Mouse (Mus musculus) urinary bladder, postnatal 36 days (tissue): ENCODE measurements around the gene Qtrt2.

Source experiments
- DNase-seq, 2 experiments: peaks; one replicate each; pipeline ENCODE4 v3.0.0; 2022; ENCODE audit warnings: low spot score in 2 of 2, mixed read lengths in 1 of 2

Qtrt2 gene

DNA sequence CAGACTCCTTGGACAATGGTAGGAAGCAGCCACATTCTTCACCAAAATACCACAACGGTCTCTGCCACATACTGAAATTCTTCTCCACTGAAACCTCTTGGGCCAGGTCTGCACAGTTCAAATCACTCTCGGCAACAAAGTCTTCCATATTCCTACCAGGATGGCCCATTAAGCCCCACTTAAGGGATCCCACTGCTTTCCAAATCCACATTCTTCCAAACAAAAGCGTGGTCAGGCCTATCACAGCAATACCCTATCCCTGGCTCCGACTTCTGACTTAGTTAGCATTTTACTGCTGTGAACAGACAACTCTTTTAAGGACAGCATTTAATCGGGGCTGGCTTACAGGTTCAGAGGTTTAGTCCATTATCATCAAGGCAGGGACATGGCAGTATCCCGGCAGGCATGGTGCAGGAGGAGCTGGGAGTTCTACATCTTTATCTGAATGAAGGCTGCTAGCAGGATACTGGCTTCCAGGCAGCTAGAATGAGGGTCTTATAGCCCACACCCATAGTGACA is at the start of gene Qtrt2:
TSS of gene Qtrt2 (minus strand) at position 469 of the 519 bp plus-strand sequence.
- DNase-seq, result no peak

DNA sequence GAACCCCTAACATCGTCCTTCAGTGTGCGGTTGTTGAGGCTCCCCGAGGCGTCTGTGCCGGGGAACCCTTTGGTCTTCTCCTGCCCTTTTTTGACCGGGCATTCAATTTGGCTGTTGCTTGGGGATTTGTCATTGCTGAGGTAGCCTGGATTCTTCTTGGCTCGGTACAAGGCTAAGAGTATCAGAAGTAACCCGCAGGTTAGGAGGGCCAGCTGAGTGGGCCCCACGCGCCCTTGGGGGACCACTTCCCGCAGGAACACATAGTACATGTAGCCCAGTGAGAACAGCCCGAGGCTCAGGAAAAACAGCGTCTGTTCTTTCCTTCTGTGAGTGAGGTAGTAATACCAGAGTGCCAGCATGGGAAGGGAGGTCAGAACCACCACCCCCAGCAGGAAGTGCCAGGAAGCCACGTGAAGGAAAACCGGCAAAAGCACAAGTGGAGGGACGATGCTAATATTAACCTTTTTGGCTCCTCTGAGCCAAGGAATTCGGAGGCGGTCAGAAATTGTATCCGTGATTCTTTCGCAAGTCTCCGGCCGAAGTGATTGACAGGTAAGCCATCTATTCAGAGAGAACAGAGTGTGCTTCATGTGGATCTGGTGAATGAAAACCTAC is 47.1 kb upstream of the Qtrt2 start:
- no peak for DNase-seq

DNA sequence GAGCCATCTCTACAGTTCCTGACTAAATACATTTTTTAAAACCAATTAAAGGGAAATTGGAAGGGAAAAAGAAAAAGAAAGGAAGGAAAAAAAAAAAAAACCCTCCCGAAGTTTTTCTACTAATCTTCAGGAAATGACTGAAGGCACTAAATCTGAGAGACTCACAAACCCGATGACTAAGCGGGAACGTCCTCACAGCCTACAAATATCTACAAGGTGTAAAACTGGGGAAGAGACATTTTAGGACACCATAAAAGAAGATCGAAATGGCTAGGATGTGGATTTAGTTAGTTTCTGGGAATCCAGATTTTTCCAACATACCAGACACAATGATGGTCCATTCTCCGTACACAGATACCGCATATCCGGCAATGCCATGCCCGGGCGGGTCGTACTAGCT is 46.5 kb upstream of the Qtrt2 start:
- DNase-seq, result no peak

DNA sequence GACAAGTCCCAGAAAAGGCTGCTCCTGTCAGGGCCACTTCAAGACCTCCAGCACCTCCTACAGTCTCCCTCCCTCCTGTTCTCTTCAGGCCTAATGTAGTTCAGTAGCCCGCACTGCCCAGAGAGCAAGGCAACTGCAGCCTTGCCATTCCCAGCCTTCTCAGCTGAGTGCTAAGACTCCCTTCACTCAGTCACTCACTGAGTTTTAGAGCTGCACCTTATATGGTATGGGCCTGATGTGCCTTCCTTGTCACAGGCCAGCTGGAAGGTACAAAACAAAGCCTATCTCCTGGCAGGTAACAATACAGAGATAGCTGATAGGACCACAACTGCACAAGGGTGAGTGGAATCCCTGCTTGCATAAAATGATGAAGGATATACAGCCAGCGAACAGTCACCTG is 45.8 kb upstream of the Qtrt2 start:
- no peak for DNase-seq

DNA sequence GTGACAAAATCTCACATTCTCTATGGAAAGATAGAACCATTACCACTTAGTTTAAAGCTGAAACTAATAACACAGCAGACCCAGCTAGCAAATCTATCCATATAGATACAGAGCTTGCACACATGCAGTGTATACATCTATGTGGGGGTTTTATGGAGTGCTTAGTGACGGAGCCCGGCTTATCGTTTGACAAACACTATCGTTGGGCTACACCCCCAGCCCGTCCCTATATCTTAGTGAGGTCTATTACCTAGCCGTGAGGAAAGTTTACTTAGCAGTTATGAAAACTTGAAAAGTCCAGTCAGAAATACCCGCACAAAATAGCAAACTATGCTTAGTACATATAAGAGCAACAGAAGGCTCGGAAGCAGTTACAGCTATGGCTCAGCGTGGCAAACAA is 45.1 kb upstream of the Qtrt2 start:
- no peak for DNase-seq

DNA sequence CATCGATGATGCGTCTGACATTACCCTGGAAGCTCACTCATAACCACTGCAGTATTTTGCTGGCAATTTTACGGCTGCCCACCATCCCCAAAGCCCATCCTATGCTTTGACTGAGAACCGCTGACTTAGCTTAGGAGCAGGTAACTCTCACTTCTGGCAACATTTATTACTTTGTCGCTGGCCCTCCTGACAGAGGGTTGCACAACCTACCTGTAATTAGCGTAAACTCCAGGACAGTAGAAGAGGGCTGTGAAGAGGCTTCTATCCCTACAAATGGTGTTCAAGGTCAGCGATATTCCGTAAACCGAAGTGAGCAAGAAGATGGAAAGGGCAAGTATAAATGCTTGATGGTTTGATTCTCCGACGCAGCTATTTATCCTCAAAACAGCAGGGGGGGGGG is 44.6 kb upstream of the Qtrt2 start:
- DNase-seq, result no peak

DNA sequence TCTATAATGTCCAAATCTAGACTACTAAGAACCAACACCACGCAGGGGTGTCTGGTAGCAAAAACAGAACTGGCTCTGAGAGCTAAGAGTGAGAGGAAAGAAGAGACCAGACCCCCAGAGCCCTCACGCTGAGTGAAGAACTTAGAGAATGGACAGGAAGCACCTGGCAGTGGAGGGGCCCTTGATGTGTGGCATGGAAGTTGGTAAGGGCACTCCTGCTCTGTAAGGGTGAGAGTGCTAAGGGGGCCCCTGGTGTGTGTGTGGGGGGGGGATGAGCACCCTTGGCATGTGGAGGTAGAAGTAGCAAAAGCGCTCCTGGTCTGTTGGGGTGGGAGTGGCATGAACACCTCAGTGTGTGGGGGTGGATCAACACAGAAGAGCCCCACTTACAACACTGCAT is 43.8 kb upstream of the Qtrt2 start:
- DNase-seq, result no peak

DNA sequence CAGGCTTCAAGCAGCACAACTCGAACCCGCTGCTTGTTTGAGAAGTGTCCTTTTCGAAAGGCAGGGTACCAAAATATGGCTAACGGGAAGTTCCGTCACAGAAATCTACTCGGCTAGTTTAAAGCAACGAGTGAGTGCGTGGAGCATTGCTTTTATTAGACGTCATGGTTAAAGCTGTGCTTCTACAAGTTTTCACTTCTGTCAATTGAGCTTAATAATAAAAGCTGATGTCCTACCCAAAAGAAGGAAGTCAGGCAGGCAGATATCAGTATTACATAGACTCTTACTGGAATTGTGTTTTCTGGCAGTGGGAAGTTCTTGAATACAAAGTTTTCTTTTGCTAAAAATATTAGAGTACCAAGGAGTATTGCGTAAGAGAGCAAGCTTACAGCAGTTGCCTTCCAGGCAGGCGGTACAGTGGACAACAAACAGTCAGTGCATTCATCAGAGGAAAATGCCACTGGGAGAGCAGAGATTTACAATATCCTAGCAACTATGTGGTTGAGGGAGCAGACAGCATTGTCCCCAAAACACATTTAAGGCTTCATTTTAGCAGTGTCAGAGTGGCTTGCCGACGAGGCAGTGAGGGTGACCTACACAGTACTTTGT is 39.3 kb upstream of the Qtrt2 start:
- no peak for DNase-seq

DNA sequence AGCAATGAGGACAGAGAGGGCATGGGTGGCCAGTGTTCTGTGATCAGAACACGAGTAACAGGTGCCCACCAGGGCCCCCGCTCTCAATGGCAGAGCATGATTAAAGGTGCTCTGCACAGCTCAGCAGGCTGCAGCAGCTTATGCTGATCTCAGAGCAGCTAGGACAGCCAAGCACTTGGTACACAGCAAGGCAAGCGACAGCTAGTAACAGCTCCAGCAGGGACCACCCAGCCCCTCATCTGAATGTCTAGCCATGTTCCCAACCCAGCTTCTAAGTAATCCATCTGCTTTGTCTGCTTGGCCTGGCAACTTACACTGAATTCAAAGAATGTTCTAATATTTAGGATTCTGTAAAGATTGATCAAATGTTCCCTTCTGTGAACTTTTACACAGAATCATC is 37.2 kb upstream of the Qtrt2 start:
- DNase-seq, result no peak

DNA sequence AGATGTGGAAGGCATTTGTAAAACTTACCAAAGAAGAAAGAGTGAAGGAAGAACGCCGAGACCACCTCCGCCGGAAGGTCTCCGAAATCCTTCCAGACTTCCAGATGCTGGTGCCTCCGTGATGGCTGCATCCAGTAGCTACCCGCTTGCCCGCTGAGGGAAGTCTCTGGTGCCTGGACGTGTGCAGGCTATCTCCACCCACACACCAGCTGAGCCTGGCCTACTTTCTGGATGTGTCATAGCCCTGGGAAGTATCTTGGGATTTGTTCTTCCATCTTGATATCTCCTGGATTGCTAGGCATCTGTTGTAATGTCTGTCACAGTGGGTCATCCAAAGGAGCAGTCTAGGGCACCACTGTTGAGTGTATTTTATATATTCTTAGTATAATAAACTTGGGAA is 36.7 kb upstream of the Qtrt2 start:
- no peak for DNase-seq

DNA sequence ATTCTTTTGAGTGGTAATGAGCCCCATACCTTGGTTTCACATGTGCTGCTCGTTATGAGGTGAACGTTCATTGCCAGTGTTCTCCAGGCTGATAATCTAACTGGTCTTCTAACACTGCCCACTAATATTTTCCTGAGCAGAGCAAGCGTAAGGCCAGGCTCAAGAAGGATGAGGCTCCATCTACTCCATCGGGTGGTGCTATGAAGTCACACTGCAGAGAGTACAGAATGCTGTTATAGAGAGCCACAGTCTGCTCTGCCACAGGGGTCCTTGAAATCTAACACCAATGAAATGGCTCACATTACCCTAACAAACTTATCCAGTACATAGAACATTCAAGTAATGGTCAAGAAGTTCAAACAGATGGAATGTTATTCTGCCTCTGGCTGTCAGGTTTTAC is 31.4 kb upstream of the Qtrt2 start:
- DNase-seq, result no peak

DNA sequence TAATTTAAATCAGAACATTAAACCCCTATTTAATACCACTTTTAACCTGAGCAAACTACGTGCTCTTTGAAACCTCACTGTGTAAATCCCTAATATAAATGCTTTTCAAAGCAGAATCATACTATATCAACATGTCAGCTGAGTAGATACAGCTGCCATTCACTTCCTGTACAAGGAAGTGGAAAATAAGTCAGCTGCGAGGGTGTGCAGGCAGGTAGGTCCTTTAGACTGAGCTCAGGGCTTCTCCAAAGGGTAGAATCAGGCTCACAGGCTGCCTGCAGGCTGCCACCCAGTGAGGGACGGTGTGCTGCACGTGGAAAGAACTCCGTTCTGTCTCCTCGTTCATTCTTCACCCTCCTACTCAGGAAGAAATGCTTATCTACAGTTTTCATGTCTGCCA is 28.3 kb upstream of the Qtrt2 start:
- DNase-seq, result no peak

DNA sequence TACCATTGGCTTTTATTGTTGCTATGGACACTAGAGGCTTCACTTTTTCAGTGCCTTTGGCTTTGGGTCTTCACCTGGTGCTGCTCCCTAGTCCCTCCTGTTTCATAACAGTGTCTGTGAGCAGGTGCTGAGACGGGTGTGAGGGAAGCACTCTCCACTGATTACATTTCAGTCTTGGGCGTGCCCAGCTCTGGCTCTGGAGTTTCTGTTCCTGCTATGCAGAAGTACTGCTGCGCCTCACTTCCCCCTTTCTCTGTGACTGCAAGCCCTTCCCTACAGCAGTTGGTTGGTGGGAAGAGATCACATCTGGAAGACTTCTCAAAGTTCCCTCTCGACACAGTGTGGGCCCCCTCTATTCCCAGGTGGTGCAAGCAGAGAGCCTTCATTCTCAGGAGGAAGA is 25.0 kb upstream of the Qtrt2 start:
- DNase-seq, result no peak

DNA sequence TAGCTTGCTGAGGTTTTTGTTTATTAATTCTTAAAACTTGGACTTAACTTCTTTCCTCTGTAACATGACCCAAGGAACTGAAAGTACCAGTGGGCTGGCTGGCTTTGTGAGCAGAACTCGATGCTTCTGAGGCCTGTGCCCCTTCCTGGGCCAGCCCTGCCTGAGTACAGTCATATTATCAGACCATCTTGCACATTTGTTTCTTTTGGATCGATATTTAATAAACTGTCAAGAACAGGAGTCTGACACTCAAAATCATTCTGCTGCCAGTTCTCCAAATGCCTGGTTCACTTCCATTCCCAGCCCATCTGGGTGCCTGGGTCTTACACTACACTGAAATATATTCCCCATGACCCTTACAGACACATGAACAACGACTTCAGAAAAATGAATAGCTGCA is 19.3 kb upstream of the Qtrt2 start:
- DNase-seq, result no peak

DNA sequence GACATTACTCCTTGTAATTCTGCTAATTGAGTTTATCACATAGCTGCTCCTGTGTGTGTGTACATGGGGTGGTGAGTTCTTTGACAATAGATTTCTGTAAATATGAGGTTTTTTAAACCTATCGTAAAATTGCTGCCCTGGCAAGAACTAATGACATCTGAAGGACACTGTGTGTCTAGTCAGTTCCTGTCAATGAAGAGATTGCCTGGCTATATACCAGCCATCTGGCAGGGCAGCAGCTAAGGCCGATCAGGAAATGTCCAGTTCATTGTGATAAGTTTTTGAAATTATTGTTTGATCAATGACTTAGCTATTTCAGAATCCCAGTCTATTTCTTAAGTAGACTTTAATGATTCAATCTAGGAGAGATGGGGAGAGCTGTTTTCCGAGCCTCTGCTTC is 18.7 kb upstream of the Qtrt2 start:
- DNase-seq, result no peak

DNA sequence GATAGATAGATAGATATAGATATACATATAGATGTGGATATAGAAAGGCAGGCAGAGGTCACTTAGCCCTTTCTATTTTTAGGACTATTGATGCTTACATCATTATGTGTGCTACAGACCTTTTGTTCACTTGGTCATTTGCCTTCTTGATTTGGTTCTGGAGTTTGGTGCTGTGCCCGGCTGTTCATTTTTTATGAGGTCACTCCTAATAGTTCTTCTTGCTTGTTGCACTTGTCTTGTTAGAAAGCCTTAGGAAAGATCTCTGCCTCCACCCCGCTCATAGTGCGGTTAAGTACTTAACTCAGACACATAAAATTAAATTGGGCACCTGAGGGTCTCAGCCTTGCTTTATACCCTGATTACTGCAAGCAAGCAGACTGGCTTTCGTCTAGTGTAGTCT is 14.2 kb upstream of the Qtrt2 start:
- DNase-seq, result peak in 1 of 2 experiments; percentile 23

DNA sequence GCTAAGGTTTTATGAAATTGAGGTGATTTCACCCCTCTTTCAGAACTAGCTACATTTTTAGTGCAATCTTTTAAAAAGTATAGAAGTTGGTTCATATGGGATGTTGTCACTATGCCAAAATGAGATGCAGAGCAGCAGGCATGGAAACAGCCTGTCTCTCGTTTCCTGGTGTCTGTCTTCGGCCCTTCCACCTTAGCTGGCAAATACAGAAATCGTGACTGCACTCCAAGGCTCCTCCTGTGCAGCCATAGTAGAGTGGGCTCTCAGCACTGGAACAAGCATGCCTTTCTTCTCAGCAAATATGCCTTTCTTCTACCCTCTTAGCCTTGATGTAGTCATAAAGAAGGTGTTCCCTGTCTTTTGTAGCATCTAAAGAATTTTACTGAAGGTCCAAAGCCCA is 9.3 kb upstream of the Qtrt2 start:
- DNase-seq, result no peak

DNA sequence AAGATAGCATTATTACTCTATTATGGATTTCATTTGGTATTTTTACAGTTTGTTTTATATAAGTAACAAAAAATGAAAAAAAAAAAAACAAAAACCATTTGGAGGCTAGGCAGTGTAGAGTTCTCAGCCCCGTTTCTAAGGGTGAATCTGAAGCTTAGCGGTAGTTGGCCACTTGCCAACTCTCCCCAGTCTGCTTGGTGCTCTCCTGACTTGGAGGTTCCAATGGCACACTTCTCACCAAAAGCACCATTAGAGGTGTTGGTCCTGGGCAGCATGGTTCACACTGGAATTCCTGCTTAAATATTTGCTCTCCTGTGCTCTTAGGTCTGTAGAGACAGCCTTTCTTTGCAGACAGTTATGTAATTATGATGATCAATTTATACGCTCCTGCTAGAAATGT is 8.8 kb upstream of the Qtrt2 start:
- DNase-seq, result no peak

DNA sequence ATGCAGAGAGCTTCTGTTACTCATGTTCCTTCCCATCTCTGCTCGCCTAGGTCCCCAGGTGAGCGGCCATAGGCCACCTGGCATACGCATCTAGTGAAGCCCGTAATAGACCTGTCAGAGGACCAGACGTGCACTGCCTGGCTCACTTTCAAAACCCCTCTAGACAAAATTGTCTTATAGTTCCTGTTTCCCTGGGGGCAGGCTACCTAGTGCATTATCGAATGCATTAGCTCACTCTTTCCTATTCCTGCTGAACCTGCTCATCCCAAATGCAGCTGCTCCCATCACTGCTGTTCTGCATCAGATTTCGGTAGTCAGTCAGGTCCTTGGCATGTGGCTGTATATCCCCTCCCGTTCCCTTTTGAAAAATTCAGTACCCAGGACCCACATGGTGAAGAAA is 8.2 kb upstream of the Qtrt2 start:
- no peak for DNase-seq

DNA sequence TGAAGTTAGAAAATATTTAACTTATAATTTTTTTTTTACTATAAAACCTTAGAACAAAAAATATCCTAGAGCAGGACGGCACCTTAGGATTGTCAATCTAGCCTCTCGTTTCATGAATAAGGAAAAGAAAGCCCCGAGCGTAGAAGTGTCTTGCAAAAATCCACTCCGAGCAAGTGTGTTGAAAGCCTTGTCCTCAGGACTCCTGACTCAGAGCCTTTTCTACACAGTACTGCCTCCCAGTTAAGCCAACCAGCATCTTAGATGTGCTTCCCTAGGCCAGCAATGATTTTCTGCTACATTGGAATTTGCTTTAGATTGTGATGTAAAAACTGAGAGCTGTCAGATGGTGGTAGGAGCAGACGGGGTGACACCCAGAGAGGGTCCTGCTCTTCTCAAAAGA is 6.4 kb upstream of the Qtrt2 start:
- no peak for DNase-seq

DNA sequence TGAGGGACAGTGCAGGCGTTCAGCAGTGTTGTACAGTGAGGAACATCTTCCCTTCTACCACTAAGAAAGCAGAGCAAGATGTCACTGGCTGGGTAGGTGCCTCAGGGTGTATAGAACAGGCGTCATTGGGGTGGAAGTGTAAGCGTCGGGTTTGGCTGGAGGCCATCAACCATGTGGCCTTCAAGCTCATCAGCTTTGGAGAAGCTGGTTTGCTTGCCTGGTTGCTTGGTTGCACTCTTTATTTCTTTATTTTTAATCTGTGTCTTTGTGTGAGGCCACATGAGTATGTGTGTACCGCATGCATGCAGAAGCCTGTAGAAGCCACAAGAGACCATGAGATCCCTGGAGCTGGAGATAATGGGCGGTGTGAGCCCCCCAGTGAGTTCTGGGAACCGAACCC is 5.7 kb upstream of the Qtrt2 start:
- no peak for DNase-seq

DNA sequence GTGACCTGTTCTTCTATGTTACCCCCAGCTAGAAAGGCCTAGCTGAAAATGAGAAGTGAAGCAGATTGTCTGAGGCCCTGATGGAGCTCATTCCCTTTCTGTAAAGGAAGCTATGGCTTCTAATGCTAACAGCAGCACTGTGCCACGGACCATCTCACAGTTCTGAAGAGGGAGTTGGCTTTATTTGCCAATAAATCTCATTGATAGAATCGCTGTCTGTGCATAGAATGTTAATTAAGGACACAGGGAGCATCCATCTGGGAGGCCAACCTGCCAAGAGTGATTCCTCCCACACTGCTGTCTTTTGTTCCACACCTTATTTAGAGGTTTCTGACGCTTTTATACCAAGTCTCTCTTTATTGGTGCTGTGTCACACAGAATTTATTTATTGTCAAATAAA is 4.9 kb upstream of the Qtrt2 start:
- no peak for DNase-seq

DNA sequence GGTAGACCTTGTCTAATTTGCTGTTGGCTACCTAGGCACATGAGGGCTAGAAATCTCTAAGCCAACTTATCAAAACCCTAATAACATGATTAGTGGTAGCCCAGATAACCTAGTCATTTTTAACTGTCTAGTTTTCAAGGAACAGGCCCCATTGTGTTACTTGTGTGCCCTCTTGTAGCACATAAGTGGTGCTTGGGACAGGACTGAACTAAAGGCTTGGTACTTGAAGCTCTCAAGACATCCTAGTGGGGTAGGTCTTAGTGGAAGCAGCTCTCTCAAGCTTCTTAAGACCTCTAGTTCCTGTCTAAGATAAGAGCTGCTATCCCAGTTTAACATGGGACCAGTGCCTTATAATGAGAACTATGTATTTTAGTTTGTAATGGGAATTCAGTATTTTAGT is 4.0 kb upstream of the Qtrt2 start:
- DNase-seq, result no peak

DNA sequence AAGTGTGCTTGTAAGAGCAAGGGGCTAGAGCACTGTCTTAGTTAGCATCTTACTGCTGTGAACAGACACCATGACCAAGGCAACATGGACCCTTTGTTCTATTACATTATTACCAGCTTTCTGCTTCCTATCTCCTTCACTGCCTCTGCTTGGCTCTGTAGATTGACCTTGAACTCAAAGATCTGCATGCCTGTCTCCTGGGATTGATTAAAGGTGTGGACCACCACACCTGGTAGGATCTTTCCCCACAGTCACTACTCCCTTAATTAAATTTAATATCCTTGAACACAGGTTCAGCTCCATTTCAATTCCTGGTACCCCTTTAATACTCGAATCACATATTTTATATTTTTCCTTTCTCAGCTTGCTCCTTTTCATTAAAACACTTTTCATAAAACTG is 763 bp downstream of the Qtrt2 start:
- no peak for DNase-seq
